Mouse (Mus musculus): Measurements from ENCODE around the gene 2310046K23Rik.
"Not testable (repeated sequence)": the region's sequence is repeated elsewhere in the genome, so short reads cannot be mapped to it uniquely, and the experiment has no call there.

Gene 2310046K23Rik

GRCm38 (mm10) chr3:92534411-92534810 lies at the start of gene 2310046K23Rik:
Gene 2310046K23Rik (minus strand): TSS chr3:92534511.
- no peak for DNase-seq (ENCODE audit: low read depth)

- no peak for DNase-seq (ENCODE audit: low read depth)
Observed at GRCm38 (mm10) chr3:92583164-92583826, 49.0 kb upstream of the 2310046K23Rik start.

GRCm38 (mm10) chr3:92579508-92579907 lies 45.2 kb upstream of the 2310046K23Rik start:
- DNase-seq (ENCODE audit: low read depth) = no peak

- DNase-seq (ENCODE audit: low read depth) = no peak
Observed at GRCm38 (mm10) chr3:92578652-92579413, 44.5 kb upstream of the 2310046K23Rik start.

GRCm38 (mm10) chr3:92573449-92574041 lies 39.2 kb upstream of the 2310046K23Rik start, which contains the start of gene Ivl:
Gene Ivl (minus strand): TSS chr3:92573735.
- no peak for DNase-seq (ENCODE audit: low read depth)

GRCm38 (mm10) chr3:92572514-92573155 lies 38.3 kb upstream of the 2310046K23Rik start:
- no peak for DNase-seq (ENCODE audit: low read depth)

GRCm38 (mm10) chr3:92568752-92569151 lies 34.4 kb upstream of the 2310046K23Rik start:
- no peak for DNase-seq (ENCODE audit: low read depth)

- no peak for DNase-seq (ENCODE audit: low read depth)
Observed at GRCm38 (mm10) chr3:92565418-92565817, 31.1 kb upstream of the 2310046K23Rik start.

GRCm38 (mm10) chr3:92512325-92512724 lies 22.0 kb downstream of the 2310046K23Rik start:
- no peak for DNase-seq (ENCODE audit: low read depth)

- no peak for DNase-seq (ENCODE audit: low read depth)
Observed at GRCm38 (mm10) chr3:92510786-92511185, 23.5 kb downstream of the 2310046K23Rik start.

GRCm38 (mm10) chr3:92508185-92508584 lies 26.1 kb downstream of the 2310046K23Rik start:
- DNase-seq (ENCODE audit: low read depth) = no peak

GRCm38 (mm10) chr3:92503528-92503927 lies 30.8 kb downstream of the 2310046K23Rik start:
- no peak for DNase-seq (ENCODE audit: low read depth)

GRCm38 (mm10) chr3:92500393-92500792 lies 33.9 kb downstream of the 2310046K23Rik start, which contains the start of gene Sprr4:
Gene Sprr4 (minus strand): TSS chr3:92500493.
- DNase-seq (ENCODE audit: low read depth) = no peak

GRCm38 (mm10) chr3:92490262-92490661 lies 44.0 kb downstream of the 2310046K23Rik start:
- DNase-seq (ENCODE audit: low read depth) = not testable (repeated sequence)

GRCm38 (mm10) chr3:92486307-92486706 lies 48.0 kb downstream of the 2310046K23Rik start:
- no peak for DNase-seq (ENCODE audit: low read depth)

- DNase-seq (ENCODE audit: low read depth) = no peak
Observed at GRCm38 (mm10) chr3:92485863-92486262, 48.4 kb downstream of the 2310046K23Rik start, which contains the start of gene Sprr1a. Gene Sprr1a (minus strand): TSS chr3:92485895.

All from c-Kit-positive CD71-positive TER-119-negative erythroid progenitor cells, embryonic 14.5 days (primary cell).